Mouse (Mus musculus) lung, embryonic 15.5 days (tissue): ENCODE data around the gene Aldh18a1. TPM values are rescaled to one million over a fixed set of nuclear protein-coding genes. Genes with fewer than 3 reads are reported as not detected.
"Not testable (repeated sequence)": the region's sequence is repeated elsewhere in the genome, so short reads cannot be mapped to it uniquely, and the experiment has no call there.

Experiments
- ATAC-seq: fragments of 200-750 bp; cut with Nextera tagmentation; 2 replicates; pipeline ENCODE4 v1.8.0; 2017; ENCODE audit warnings: moderate number of reproducible peaks, borderline replicate concordance; ENCODE audit not compliant: low FRiP score, low TSS enrichment; ENCODE audit errors: extremely low read depth
- H3K27ac ChIP-seq: fragments of 300-500 bp; sonication (generic); 2 replicates; pipeline ENCODE4 v1.5.1; 2015; ENCODE audit warnings: moderate library complexity, mild to moderate bottlenecking, inconsistent platforms
- H3K27me3 ChIP-seq: fragments of 300-500 bp; sonication (generic); 2 replicates; pipeline ENCODE4 v1.6.1; 2015; ENCODE audit warnings: inconsistent platforms
- H3K36me3 ChIP-seq: fragments of 300-500 bp; sonication (generic); 2 replicates; pipeline ENCODE4 v1.6.1; 2015; ENCODE audit warnings: inconsistent platforms
- H3K4me1 ChIP-seq: fragments of 300-500 bp; sonication (generic); 2 replicates; pipeline ENCODE4 v1.6.1; 2015; ENCODE audit warnings: inconsistent platforms
- H3K4me2 ChIP-seq: fragments of 300-500 bp; sonication (generic); 2 replicates; pipeline ENCODE4 v1.6.1; 2015; ENCODE audit warnings: inconsistent platforms, mild to moderate bottlenecking, moderate library complexity
- H3K4me3 ChIP-seq: fragments of 300-500 bp; sonication (generic); 2 replicates; pipeline ENCODE4 v1.5.1; 2015; ENCODE audit warnings: mild to moderate bottlenecking, inconsistent platforms
- H3K9ac ChIP-seq: fragments of 300-500 bp; sonication (generic); 2 replicates; pipeline ENCODE4 v1.6.1; 2015; ENCODE audit warnings: inconsistent platforms
- H3K9me3 ChIP-seq: fragments of 300-500 bp; sonication (generic); 2 replicates; pipeline ENCODE4 v1.6.1; 2016; ENCODE audit warnings: inconsistent platforms
- WGBS: fragments of 180-500 bp; shearing (Covaris S2); methylation state at CpG from one replicate; pipeline ENCODE4 v1.1.7; 2015; 5-methylcytosine and 5-hydroxymethylcytosine counted together
- polyA plus RNA-seq: library from polyadenylated mRNA; unstranded; fragments of >200 nt; fragmentation: Nextera tagmentation; extraction: Ambion mirVana; gene quantifications from 2 replicates; pipeline ENCODE4 v1.2.1, GENCODE M21; 2015

Aldh18a1 gene
- polyA plus RNA-seq, 1 experiment from 2014 or later: 59.3 TPM

- peak; percentile 100 for ATAC-seq
- no peaks in the 10 kb centered on the region for H3K27me3 ChIP-seq
- under 1% methylated on average over 45 of the region's 45 CpGs for WGBS
- peaks cover 17% of the 10 kb centered on the region for H3K36me3 ChIP-seq
- H3K4me1 ChIP-seq: peaks cover 10% of the 10 kb centered on the region
- H3K9me3 ChIP-seq: no peaks in the 10 kb centered on the region
- H3K27ac ChIP-seq: no peak within 1 kb of the TSS
- H3K4me3 ChIP-seq: peak within 1 kb of the TSS; percentile 90
- H3K4me2 ChIP-seq: peak within 1 kb of the TSS; percentile 63
- H3K9ac ChIP-seq: peak within 1 kb of the TSS; percentile 59
Measured at GRCm38 (mm10) chr19:40611830-40612506, 23.7 kb upstream of the Aldh18a1 start, which contains the start of the genes Tctn3 and Entpd1. Gene Tctn3 (minus strand): TSS chr19:40612233. Gene Entpd1 (plus strand): TSS chr19:40612366.

- Histone ChIP-seq H3K27ac (no peak overlapping the region), H3K36me3 (peaks cover 35% of the 10 kb centered on the region), H3K4me3 (no peak overlapping the region), H3K9ac (no peak overlapping the region), H3K4me1 (peaks cover 10% of the 10 kb centered on the region), H3K9me3 (no peaks in the 10 kb centered on the region), H3K4me2 (no peak overlapping the region), H3K27me3 (no peaks in the 10 kb centered on the region)
- no peak for ATAC-seq
- 82% methylated on average over 6 of the region's 6 CpGs for WGBS
Measured at GRCm38 (mm10) chr19:40607676-40608075, 19.4 kb upstream of the Aldh18a1 start.

DNA sequence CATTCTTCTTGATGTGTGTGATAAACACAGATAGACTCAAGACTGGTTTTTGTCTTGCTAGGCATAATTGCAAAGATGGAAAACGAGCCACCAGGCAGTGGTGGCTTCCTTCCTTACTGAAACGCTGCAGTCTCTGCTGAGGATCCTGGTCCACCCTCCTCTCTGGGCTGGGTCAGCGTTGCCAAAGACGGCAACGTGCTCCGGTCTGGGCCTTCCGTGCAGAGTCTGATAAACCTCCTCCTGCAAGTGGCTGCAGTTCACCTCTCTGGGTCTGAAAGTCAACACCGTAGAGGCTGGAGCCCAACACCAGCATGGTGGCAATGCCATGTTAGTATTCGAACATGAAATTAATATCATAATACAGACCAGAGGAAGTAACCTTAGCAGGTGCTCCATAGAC lies 16.9 kb upstream of the Aldh18a1 start:
- no peak overlapping the region for H3K27ac ChIP-seq
- H3K4me3 ChIP-seq: no peak overlapping the region
- H3K36me3 ChIP-seq: peaks cover 38% of the 10 kb centered on the region
- no peaks in the 10 kb centered on the region for H3K4me1 ChIP-seq
- H3K4me2 ChIP-seq: no peak overlapping the region
- no peaks in the 10 kb centered on the region for H3K27me3 ChIP-seq
- H3K9me3 ChIP-seq: no peaks in the 10 kb centered on the region
- H3K9ac ChIP-seq: no peak overlapping the region
- no peak for ATAC-seq
- 88% methylated on average over 9 of the region's 9 CpGs for WGBS

GRCm38 (mm10) chr19:40601870-40602269 lies 13.6 kb upstream of the Aldh18a1 start:
- WGBS: 86% methylated on average over 3 of the region's 3 CpGs
- Histone ChIP-seq H3K4me1 (no peaks in the 10 kb centered on the region), H3K9ac (no peak overlapping the region), H3K27me3 (no peaks in the 10 kb centered on the region), H3K4me2 (no peak overlapping the region), H3K36me3 (peaks cover 20% of the 10 kb centered on the region; the same call in 1 of the 2 replicates), H3K4me3 (no peak overlapping the region), H3K27ac (no peak overlapping the region), H3K9me3 (no peaks in the 10 kb centered on the region)
- no peak for ATAC-seq

DNA sequence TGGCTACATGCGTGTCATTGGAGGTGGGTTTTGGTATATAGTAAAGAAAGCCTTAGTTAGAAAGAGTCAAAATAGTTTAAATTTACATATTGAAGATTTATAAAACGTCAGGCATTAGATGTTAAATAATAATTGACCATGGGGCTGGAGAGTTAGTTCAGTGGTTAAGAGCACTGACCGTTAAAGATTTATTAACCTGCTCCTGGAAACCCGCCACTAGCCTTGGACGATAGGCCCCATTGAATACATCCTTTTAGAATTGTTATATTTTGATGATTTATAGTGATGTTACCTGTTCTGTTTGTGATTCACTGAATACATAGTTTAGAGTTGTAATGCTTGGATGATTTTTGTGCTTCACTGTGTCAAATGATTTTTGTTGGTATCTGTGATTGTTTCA lies 12.6 kb upstream of the Aldh18a1 start:
- peaks cover 15% of the 10 kb centered on the region; the same call in 1 of the 2 replicates for H3K36me3 ChIP-seq
- 89% methylated on average over 5 of the region's 5 CpGs for WGBS
- H3K4me2 ChIP-seq, H3K4me3 ChIP-seq, H3K4me1 ChIP-seq, H3K9me3 ChIP-seq, H3K9ac ChIP-seq, H3K27me3 ChIP-seq, H3K27ac ChIP-seq, ATAC-seq: not testable (repeated sequence)

DNA sequence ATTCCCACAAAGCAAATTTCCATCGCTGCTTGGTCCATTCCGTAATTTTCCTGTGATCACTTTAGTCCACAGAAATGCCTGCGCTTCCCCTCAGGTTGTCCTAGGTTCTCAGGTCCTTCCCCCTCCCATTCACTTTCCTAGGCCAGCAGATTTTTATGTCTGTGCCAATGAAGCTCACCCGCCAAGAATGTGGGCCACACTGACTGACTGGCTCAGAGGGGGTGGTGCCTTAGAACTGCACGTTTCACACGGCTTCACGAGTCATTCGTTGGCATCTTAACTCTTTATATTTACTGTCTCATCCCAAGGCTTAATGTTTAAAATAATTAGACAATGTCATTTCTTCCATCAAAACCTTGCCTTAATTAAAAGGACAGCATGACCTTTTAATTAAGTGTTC lies 7.6 kb upstream of the Aldh18a1 start:
- no peak overlapping the region for H3K4me3 ChIP-seq
- 0 out of 2 replicates have a peak, but pooled peaks cover 4% of the 10 kb centered on the region for H3K36me3 ChIP-seq
- no peak overlapping the region for H3K4me2 ChIP-seq
- no peak for ATAC-seq
- H3K27ac ChIP-seq: no peak overlapping the region
- no peaks in the 10 kb centered on the region for H3K27me3 ChIP-seq
- no peaks in the 10 kb centered on the region for H3K9me3 ChIP-seq
- H3K4me1 ChIP-seq: no peaks in the 10 kb centered on the region
- 72% methylated on average over 8 of the region's 8 CpGs for WGBS
- no peak overlapping the region for H3K9ac ChIP-seq

DNA sequence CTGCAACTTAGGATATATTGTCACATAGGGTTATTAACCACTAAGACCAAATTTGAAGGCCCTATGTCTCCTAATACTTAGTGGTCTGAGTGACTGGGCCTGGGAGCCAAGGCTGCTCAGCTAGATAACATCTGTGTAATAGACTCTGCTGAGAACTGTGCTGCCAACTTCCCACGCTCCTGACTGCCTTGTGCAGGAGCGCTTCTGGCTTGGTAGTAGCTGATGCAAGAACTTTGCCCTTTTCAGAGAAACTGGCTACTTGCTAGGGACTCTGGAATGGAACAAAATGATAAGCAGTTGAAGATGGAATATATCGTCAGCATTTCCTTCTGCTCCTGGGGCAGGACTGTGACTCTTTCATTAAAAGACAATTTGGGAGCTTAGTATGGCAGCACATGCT lies 7.0 kb upstream of the Aldh18a1 start:
- Histone ChIP-seq H3K4me2 (no peak overlapping the region), H3K9ac (no peak overlapping the region), H3K27me3 (no peaks in the 10 kb centered on the region), H3K4me1 (no peaks in the 10 kb centered on the region), H3K9me3 (no peaks in the 10 kb centered on the region), H3K4me3 (no peak overlapping the region), H3K27ac (no peak overlapping the region), H3K36me3 (0 out of 2 replicates have a peak, but pooled peaks cover 4% of the 10 kb centered on the region)
- ATAC-seq: no peak
- WGBS: 86% methylated on average over 3 of the region's 3 CpGs

DNA sequence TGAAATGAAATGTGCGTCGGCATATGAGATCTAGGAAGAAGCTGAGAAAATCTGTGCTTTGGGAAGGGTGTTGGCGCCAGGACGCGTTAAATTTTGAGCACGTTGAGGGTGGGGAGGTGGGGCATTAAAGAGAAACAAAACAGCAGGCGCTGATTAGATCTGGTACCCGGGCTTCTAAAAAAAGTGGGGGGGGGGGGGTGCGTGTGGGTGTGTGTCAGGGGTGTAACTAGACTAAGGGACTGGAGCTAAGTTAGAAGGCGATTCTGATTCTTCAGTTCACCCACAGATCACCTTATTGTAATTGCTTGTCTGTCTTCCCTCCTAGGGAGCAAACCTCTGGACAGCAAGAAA lies 1.2 kb upstream of the Aldh18a1 start:
- Histone ChIP-seq H3K4me3 (peak overlapping the region; percentile 77), H3K27me3 (no peaks in the 10 kb centered on the region), H3K36me3 (no peaks in the 10 kb centered on the region), H3K4me2 (peak overlapping the region; percentile 83), H3K27ac (peak overlapping the region; percentile 73), H3K9me3 (no peaks in the 10 kb centered on the region), H3K4me1 (peaks cover 12% of the 10 kb centered on the region), H3K9ac (peak overlapping the region; percentile 48)
- under 1% methylated on average over 10 of the region's 10 CpGs for WGBS
- ATAC-seq: no peak

GRCm38 (mm10) chr19:40588847-40589529 lies 725 bp upstream of the Aldh18a1 start:
- Histone ChIP-seq H3K9ac (peak overlapping the region; percentile 64), H3K4me3 (peak overlapping the region; percentile 77), H3K27ac (peak overlapping the region; percentile 73), H3K4me1 (peaks cover 12% of the 10 kb centered on the region), H3K36me3 (no peaks in the 10 kb centered on the region; the same call in 1 of the 2 replicates), H3K27me3 (no peaks in the 10 kb centered on the region), H3K4me2 (peak overlapping the region; percentile 83), H3K9me3 (no peaks in the 10 kb centered on the region)
- under 1% methylated on average over 18 of the region's 18 CpGs for WGBS
- ATAC-seq: peak; percentile 72; the same call in 1 of the 2 replicates

- Histone ChIP-seq H3K9ac (peak overlapping the region; percentile 64), H3K4me3 (peak overlapping the region; percentile 77), H3K27ac (peak overlapping the region; percentile 3; the same call in 1 of the 2 replicates), H3K4me1 (peaks cover 12% of the 10 kb centered on the region), H3K4me2 (peak overlapping the region; percentile 83), H3K27me3 (no peaks in the 10 kb centered on the region), H3K36me3 (no peaks in the 10 kb centered on the region; the same call in none of the 2 replicates), H3K9me3 (no peaks in the 10 kb centered on the region)
- ATAC-seq: no peak; the same call in 1 of the 2 replicates
- under 1% methylated on average over 30 of the region's 30 CpGs for WGBS
Measured at GRCm38 (mm10) chr19:40587491-40588292, 571 bp downstream of the Aldh18a1 start.

- no peak for ATAC-seq
- WGBS: 59% methylated on average over 7 of the region's 7 CpGs
- no peak overlapping the region for H3K27ac ChIP-seq
- peak overlapping the region; percentile 83 for H3K4me2 ChIP-seq
- no peaks in the 10 kb centered on the region; the same call in none of the 2 replicates for H3K36me3 ChIP-seq
- peaks cover 12% of the 10 kb centered on the region for H3K4me1 ChIP-seq
- H3K4me3 ChIP-seq: peak overlapping the region; percentile 77
- H3K9ac ChIP-seq: 0 out of 2 replicates have a peak overlapping the region, but pooled peaks have one; percentile 64
- H3K27me3 ChIP-seq: no peaks in the 10 kb centered on the region
- H3K9me3 ChIP-seq: no peaks in the 10 kb centered on the region
Measured at GRCm38 (mm10) chr19:40586908-40587307, 1.4 kb downstream of the Aldh18a1 start.
